Mouse (Mus musculus) bone marrow, adult 2 months (tissue): ENCODE data around the gene Rasgef1c.

Experiments used
- CTCF ChIP-seq: fragments of 200-500 bp; IDR thresholded peaks from 2 replicates; pipeline ENCODE4 v1.5.1; 2011; ENCODE audit warnings: low read length, control low read depth; ENCODE audit not compliant: control insufficient read depth, insufficient read depth
- POLR2A ChIP-seq: fragments of 200-500 bp; IDR thresholded peaks from 2 replicates; pipeline ENCODE4 v1.6.1; 2011; ENCODE audit warnings: low read depth, mild to moderate bottlenecking, control low read depth, low read length, borderline replicate concordance; ENCODE audit not compliant: control insufficient read depth

DNA sequence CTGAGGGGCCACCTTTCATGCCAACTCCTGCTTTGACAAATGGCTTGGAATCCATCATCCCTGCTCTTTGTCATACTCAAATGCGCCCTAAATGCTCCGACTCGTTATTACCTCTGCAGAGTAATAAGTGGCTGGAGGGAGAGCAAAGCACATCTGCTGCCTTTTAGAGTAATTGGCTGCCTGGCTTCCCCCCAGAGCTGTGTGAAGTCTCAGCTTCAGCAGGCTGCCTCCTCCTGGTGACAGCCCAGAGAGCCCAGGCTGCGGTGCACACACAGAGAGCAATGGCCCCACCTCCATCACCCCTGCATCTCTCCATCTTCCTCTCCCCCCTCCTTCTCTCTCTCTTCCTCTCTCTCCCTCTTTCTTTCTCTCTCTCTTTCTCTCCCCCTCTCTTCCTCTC is 25.5 kb downstream of the Rasgef1c start:
- no peak for TF ChIP-seq CTCF
- TF ChIP-seq POLR2A: no peak
